Mouse (Mus musculus) intestine, embryonic 14.5 days (tissue): Measurements from ENCODE around the gene Epm2aip1. TPM values are rescaled to one million over a fixed set of nuclear protein-coding genes. Genes with fewer than 3 reads are reported as not detected.

Experiments
- ATAC-seq: fragments of 200-750 bp; cut with Nextera tagmentation; replicated peaks from 2 replicates; pipeline ENCODE4 v1.8.0; 2017; ENCODE audit warnings: low read depth, moderate number of reproducible peaks, moderate TSS enrichment, moderate library complexity; ENCODE audit not compliant: low FRiP score, low TSS enrichment
- DNase-seq: peaks from one replicate; pipeline ENCODE4 v3.0.0-alpha.2; 2018; ENCODE audit warnings: low spot score
- H3K27ac ChIP-seq: fragments of 300-500 bp; sonication (generic); 2 replicates; pipeline ENCODE4 v1.5.1; 2014; ENCODE audit warnings: low read depth, mild to moderate bottlenecking, control low read depth
- H3K27me3 ChIP-seq: fragments of 300-500 bp; sonication (generic); replicated peaks from 2 replicates; pipeline ENCODE4 v1.6.1; 2014; ENCODE audit warnings: low read length, control low read depth; ENCODE audit not compliant: control insufficient read depth, insufficient read depth
- H3K36me3 ChIP-seq: fragments of 300-500 bp; sonication (generic); 2 replicates; pipeline ENCODE4 v1.6.1; 2014; ENCODE audit warnings: low read length, control low read depth; ENCODE audit not compliant: control insufficient read depth, insufficient read depth
- H3K4me1 ChIP-seq: fragments of 300-500 bp; sonication (generic); replicated peaks from 2 replicates; pipeline ENCODE4 v1.6.1; 2014; ENCODE audit warnings: low read length, control low read depth, mixed read lengths; ENCODE audit not compliant: control insufficient read depth, insufficient read depth
- H3K4me2 ChIP-seq: fragments of 300-500 bp; sonication (generic); 2 replicates; pipeline ENCODE4 v1.6.1; 2014; ENCODE audit warnings: low read length
- H3K4me3 ChIP-seq: fragments of 300-500 bp; sonication (generic); 2 replicates; pipeline ENCODE4 v1.5.1; 2014; ENCODE audit warnings: low read depth, low read length, control low read depth, mixed read lengths
- H3K9ac ChIP-seq: fragments of 300-500 bp; sonication (generic); 2 replicates; pipeline ENCODE4 v1.6.1; 2014; ENCODE audit warnings: mild to moderate bottlenecking, low read length
- H3K9me3 ChIP-seq: fragments of 300-500 bp; sonication (generic); 2 replicates; pipeline ENCODE4 v1.6.1; 2016; ENCODE audit warnings: low read length, control low read depth; ENCODE audit not compliant: control insufficient read depth
- WGBS: fragments of 180-500 bp; shearing (Covaris S2); extraction: QIAGEN DNeasy Blood & Tissue Kit; methylation state at CpG from one replicate; pipeline ENCODE4 v1.1.7; 2014; 5-methylcytosine and 5-hydroxymethylcytosine counted together
- polyA plus RNA-seq: library from polyadenylated mRNA; unstranded; fragments of >200 nt; fragmentation: Nextera tagmentation; extraction: Ambion mirVana; gene quantifications from 2 replicates; pipeline ENCODE4 v1.2.1, GENCODE M21; 2014

The Epm2aip1 gene
- polyA plus RNA-seq, 1 experiment from 2014 or later = 35.7 TPM

DNA sequence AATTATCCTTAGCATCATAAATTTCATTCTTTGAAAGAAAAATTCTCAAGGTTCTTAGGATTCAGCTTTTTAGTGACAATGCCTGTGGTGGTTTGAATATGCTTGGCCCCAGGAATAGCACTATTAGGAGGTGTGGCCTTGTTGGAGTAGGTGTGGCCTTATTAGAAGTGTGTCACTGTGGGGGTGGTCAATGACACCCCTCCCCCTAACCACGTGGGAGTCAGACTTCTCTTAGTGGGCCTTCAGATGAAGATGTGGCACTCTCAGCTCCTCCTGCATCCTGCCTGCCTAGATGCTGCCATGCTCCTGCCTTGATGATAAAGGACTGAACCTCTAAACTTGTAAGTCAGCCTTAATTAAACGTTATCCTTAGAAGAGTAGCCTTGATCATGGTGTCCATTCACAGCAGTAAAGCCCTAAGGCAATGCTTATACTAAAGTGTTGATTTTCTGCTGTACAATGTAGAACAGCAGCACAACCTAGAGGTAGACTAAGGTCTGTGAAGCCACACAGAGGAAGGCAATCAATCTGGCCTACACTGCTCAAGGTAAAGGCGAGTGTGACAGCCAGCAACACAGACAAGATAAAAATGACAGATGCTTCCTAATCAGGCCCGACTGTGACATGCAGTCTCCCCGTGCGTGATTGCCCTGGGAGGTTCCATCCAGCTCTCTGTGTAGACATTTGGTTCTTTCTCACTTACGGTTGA, 19.4 kb upstream of the Epm2aip1 start:
- H3K27me3 ChIP-seq = no peaks in the 10 kb centered on the region
- ATAC-seq (no peak), DNase-seq (peak; percentile 32)
- H3K4me2 ChIP-seq = no peak overlapping the region
- no peak overlapping the region for H3K4me3 ChIP-seq
- H3K36me3 ChIP-seq = peaks cover 83% of the 10 kb centered on the region
- H3K4me1 ChIP-seq = no peaks in the 10 kb centered on the region
- no peak overlapping the region for H3K27ac ChIP-seq
- 65% methylated on average over 7 of the region's 7 CpGs for WGBS
- H3K9ac ChIP-seq = no peak overlapping the region
- H3K9me3 ChIP-seq = no peaks in the 10 kb centered on the region

- 14% methylated on average over 1 of the region's 1 CpGs for WGBS
- Histone ChIP-seq H3K4me3 (no peak overlapping the region), H3K36me3 (peaks cover 82% of the 10 kb centered on the region), H3K4me2 (no peak overlapping the region), H3K4me1 (no peaks in the 10 kb centered on the region), H3K9ac (no peak overlapping the region), H3K27me3 (no peaks in the 10 kb centered on the region), H3K9me3 (no peaks in the 10 kb centered on the region), H3K27ac (no peak overlapping the region)
- no peak for ATAC-seq
- DNase-seq = peak; percentile 16
These were observed 11.3 kb upstream of the Epm2aip1 start for GRCm38 (mm10) chr9:111260360-111260985.

GRCm38 (mm10) chr9:111261356-111261755, 10.4 kb upstream of the Epm2aip1 start:
- Histone ChIP-seq H3K4me2 (no peak overlapping the region), H3K27me3 (no peaks in the 10 kb centered on the region), H3K9ac (no peak overlapping the region), H3K4me3 (no peak overlapping the region), H3K9me3 (no peaks in the 10 kb centered on the region), H3K36me3 (peaks cover 83% of the 10 kb centered on the region), H3K27ac (no peak overlapping the region), H3K4me1 (no peaks in the 10 kb centered on the region)
- DNase-seq (peak; percentile 25), ATAC-seq (no peak)
- WGBS = 90% methylated on average over 4 of the region's 4 CpGs

DNA sequence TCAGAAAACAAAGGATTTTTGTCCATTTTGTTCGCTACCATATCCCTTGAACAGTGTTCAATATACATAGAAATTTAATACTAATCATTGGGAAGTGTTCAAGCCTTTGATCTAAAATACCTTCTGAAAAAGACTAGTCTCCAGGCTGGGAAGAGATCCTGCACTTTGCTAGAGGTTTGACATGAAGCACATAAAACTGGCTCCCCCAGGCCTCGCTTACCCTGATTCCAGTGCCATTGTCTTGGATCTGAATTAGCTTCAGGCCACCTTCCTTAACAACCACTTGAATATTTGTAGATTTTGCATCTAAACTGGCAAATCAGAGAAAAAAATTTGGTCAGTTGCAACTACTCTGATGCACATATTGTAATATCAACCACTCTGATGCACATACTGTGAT, 3.7 kb upstream of the Epm2aip1 start:
- no peak for DNase-seq
- WGBS = 96% methylated on average over 2 of the region's 2 CpGs
- no peaks in the 10 kb centered on the region for H3K9me3 ChIP-seq
- H3K36me3 ChIP-seq = peaks cover 39% of the 10 kb centered on the region
- H3K9ac ChIP-seq = no peak overlapping the region
- H3K27me3 ChIP-seq = no peaks in the 10 kb centered on the region
- no peak overlapping the region for H3K4me2 ChIP-seq
- H3K4me1 ChIP-seq = 0 out of 2 replicates have a peak, but pooled peaks cover 5% of the 10 kb centered on the region
- no peak overlapping the region for H3K27ac ChIP-seq
- no peak overlapping the region for H3K4me3 ChIP-seq
- no peak for ATAC-seq

GRCm38 (mm10) chr9:111270606-111271005, 1.1 kb upstream of the Epm2aip1 start:
- ATAC-seq = no peak
- peak overlapping the region; percentile 98 for H3K4me3 ChIP-seq
- no peaks in the 10 kb centered on the region for H3K27me3 ChIP-seq
- H3K4me2 ChIP-seq = peak overlapping the region; percentile 74
- H3K9ac ChIP-seq = peak overlapping the region; percentile 55
- H3K4me1 ChIP-seq = peaks cover 30% of the 10 kb centered on the region
- no peaks in the 10 kb centered on the region for H3K9me3 ChIP-seq
- peak overlapping the region; percentile 73; the same call in 1 of the 2 replicates for H3K27ac ChIP-seq
- 13% methylated on average over 5 of the region's 5 CpGs for WGBS
- DNase-seq = no peak
- peaks cover 40% of the 10 kb centered on the region for H3K36me3 ChIP-seq

DNA sequence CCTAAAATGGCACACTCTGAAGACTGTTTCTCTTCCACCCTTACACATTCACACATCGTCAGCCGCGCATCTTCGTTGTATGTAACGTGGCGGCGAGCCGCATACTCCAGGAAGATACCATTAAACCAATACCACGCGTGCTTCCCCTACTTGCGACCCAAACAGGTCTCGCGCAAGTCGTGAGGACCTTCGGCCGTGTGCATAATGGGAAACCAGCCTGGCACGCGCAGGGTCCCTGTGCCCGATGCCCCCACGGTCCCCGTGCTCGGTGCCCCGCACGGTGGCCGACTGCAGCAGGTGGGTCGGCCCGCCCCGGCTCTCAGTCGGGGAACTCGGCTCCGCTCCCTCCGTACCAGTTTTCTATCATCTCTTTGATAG, 684 bp upstream of the Epm2aip1 start:
- WGBS = under 1% methylated on average over 32 of the region's 32 CpGs
- Histone ChIP-seq H3K4me3 (peak overlapping the region; percentile 98), H3K9me3 (no peaks in the 10 kb centered on the region), H3K4me1 (peaks cover 34% of the 10 kb centered on the region), H3K27me3 (no peaks in the 10 kb centered on the region), H3K27ac (peak overlapping the region; percentile 73), H3K4me2 (peak overlapping the region; percentile 74), H3K36me3 (peaks cover 40% of the 10 kb centered on the region), H3K9ac (peak overlapping the region; percentile 55)
- ATAC-seq = peak; percentile 67
- DNase-seq = no peak

GRCm38 (mm10) chr9:111272356-111272755, 627 bp downstream of the Epm2aip1 start:
- WGBS = 6% methylated on average over 19 of the region's 19 CpGs
- peak; percentile 79 for DNase-seq

DNA sequence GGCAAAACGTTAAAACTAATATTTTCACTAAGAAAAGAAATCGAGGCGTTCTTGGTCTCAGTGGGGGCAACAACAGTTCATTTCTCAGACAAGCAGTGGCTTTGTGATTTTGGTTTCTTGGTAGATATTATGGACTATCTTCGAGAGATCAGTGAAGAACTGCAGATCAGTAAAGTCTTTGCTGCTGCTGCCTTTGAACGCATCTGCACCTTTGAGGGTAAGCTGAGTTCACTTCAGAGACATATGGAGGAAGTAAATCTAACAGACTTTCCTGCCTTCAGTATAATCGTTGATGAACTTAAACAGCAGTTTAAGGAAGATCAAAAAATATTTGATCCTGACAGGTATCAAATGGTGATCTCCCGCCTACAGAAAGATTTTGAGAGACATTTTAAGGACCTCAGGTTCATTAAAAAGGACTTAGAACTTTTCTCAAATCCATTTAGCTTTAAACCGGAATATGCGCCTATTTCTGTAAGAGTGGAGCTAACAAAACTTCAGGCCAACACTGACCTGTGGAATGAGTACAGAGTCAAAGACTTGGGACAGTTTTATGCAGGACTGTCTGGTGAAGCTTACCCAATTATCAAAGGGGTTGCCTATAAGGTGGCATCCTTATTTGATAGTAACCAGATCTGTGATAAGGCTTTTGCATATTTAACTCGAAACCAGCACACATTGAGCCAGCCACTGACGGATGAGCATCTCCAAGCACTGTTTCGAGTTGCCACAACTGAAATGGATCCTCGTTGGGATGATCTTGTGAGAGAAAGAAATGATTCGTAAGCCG, 1.5 kb downstream of the Epm2aip1 start:
- Histone ChIP-seq H3K4me1 (peaks cover 35% of the 10 kb centered on the region), H3K27ac (no peak overlapping the region), H3K9me3 (no peaks in the 10 kb centered on the region), H3K9ac (peak overlapping the region; percentile 94), H3K36me3 (peaks cover 45% of the 10 kb centered on the region), H3K4me2 (peak overlapping the region; percentile 82), H3K4me3 (peak overlapping the region; percentile 98), H3K27me3 (no peaks in the 10 kb centered on the region)
- no peak for ATAC-seq
- no peak for DNase-seq
- 61% methylated on average over 15 of the region's 15 CpGs for WGBS

More at GRCm38 (mm10) chr9:111272356-111272755, 627 bp downstream of the Epm2aip1 start:
- H3K9me3 ChIP-seq = no peaks in the 10 kb centered on the region
- no peak for ATAC-seq
- H3K4me1 ChIP-seq = peaks cover 35% of the 10 kb centered on the region
- no peaks in the 10 kb centered on the region for H3K27me3 ChIP-seq
- peak overlapping the region; percentile 82 for H3K4me2 ChIP-seq
- peak overlapping the region; percentile 98 for H3K4me3 ChIP-seq
- peaks cover 43% of the 10 kb centered on the region for H3K36me3 ChIP-seq
- H3K27ac ChIP-seq = peak overlapping the region; percentile 93
- H3K9ac ChIP-seq = peak overlapping the region; percentile 94
